Comparison of ENCODE assay signal across 11 mouse cellular contexts in genomic region chr8:121379387-121379786, GRCm38 (mm10).
"Had no signal": no experiment of that assay in that cellular context is flagged by ENCODE, and none has a peak within 500 bp of the region (broad histone marks: within the 10 kb centered on the region; RNA-seq: fewer than 3 reads in every experiment).

No protein-coding gene starts in this region.

- H3K9me3 ChIP-seq: limb, embryonic 13.5 days; midbrain, embryonic 13.5 days; neural tube, embryonic 15.5 days had no signal

- H3K4me3 ChIP-seq: limb, embryonic 13.5 days; midbrain, embryonic 13.5 days; neural tube, embryonic 15.5 days had no signal

- H3K36me3 ChIP-seq: limb, embryonic 13.5 days; midbrain, embryonic 13.5 days; neural tube, embryonic 15.5 days had no signal

- ATAC-seq: midbrain, embryonic 13.5 days had no signal

- H3K4me2 ChIP-seq: limb, embryonic 13.5 days; midbrain, embryonic 13.5 days; neural tube, embryonic 15.5 days had no signal

- DNase-seq: kidney, postnatal 25 days; layer of hippocampus, postnatal 36 days; lung, adult 18-20 months; right cerebral cortex, postnatal 4 days; spleen, adult 18-20 months; thymus, adult 18-20 months; thymus, postnatal 14 days had no signal

- H3K27ac ChIP-seq: limb, embryonic 13.5 days; liver, embryonic 14.5 days; midbrain, embryonic 13.5 days; neural tube, embryonic 15.5 days had no signal

- H3K9ac ChIP-seq: liver, embryonic 14.5 days; midbrain, embryonic 13.5 days; neural tube, embryonic 15.5 days had no signal
